Mouse (Mus musculus): ENCODE results near the gene Asf1b. TPM values are rescaled to one million over a fixed set of nuclear protein-coding genes. Genes with fewer than 3 reads are reported as not detected.

Gene Asf1b
- total RNA-seq, 2 experiments from 2014 or later, result 71.1 to 95.0 TPM

GRCm38 (mm10) chr8:84012499-84013165 is 57.3 kb downstream of the Asf1b start:
- no peak for ATAC-seq (ENCODE audit: poor library complexity, severe bottlenecking)

- ATAC-seq (ENCODE audit: poor library complexity, severe bottlenecking), result no peak
Measured at GRCm38 (mm10) chr8:84015833-84016232, 60.5 kb downstream of the Asf1b start.

GRCm38 (mm10) chr8:84019738-84020137 is 64.4 kb downstream of the Asf1b start:
- ATAC-seq (ENCODE audit: poor library complexity, severe bottlenecking), result no peak

Other genes starting within 250 kb of the Asf1b start
- gene Ddx39, start 240.3 kb upstream of the Asf1b start, total RNA-seq (2015), result 66.7 and 67.7 TPM in 2 replicates
- gene Ddx39, start 240.3 kb upstream of the Asf1b start, total RNA-seq (2017), result 71.2 and 77.4 TPM in 2 replicates
- 239 and 242 TPM in 2 replicates for gene Adgre5, start 214.2 kb upstream of the Asf1b start, total RNA-seq (2015)
- gene Adgre5, start 214.2 kb upstream of the Asf1b start, total RNA-seq (2017), result 299 and 326 TPM in 2 replicates
- gene Adgrl1, start 55.4 kb upstream of the Asf1b start, total RNA-seq (2015), result 2.4 and 3.6 TPM in 2 replicates
- gene Adgrl1, start 55.4 kb upstream of the Asf1b start, total RNA-seq (2017), result 1.7 TPM in 2 replicates
- 0.09 and 0.31 TPM in 2 replicates for gene Gm10644, start 302 bp upstream of the Asf1b start, total RNA-seq (2015)
- gene Gm10644, start 302 bp upstream of the Asf1b start, total RNA-seq (2017), result 0.40 and 0.94 TPM in 2 replicates
- gene Prkaca, start 17.5 kb downstream of the Asf1b start, total RNA-seq (2015), result 19.6 and 21.6 TPM in 2 replicates
- gene Prkaca, start 17.5 kb downstream of the Asf1b start, total RNA-seq (2017), result 17.7 and 17.9 TPM in 2 replicates
- gene Samd1, start 42.2 kb downstream of the Asf1b start, total RNA-seq (2015), result 63.0 and 69.1 TPM in 2 replicates
- gene Samd1, start 42.2 kb downstream of the Asf1b start, total RNA-seq (2017), result 46.6 and 48.4 TPM in 2 replicates
- 0.16 TPM in 1 of 2 replicates, not detected in the other for gene 1700067K01Rik, start 46.0 kb downstream of the Asf1b start, total RNA-seq (2015)
- 0.41 TPM in 1 of 2 replicates, not detected in the other for gene 1700067K01Rik, start 46.0 kb downstream of the Asf1b start, total RNA-seq (2017)
- not detected in 2 replicates for gene 2210011C24Rik, start 56.7 kb downstream of the Asf1b start, total RNA-seq (2015)
- not detected in 2 replicates for gene 2210011C24Rik, start 56.7 kb downstream of the Asf1b start, total RNA-seq (2017)
- gene Palm3, start 66.0 kb downstream of the Asf1b start, total RNA-seq (2015), result not detected in 2 replicates
- gene Palm3, start 66.0 kb downstream of the Asf1b start, total RNA-seq (2017), result not detected in 2 replicates
- 1.5 and 2.2 TPM in 2 replicates for gene Il27ra, start 87.1 kb downstream of the Asf1b start, total RNA-seq (2015)
- gene Il27ra, start 87.1 kb downstream of the Asf1b start, total RNA-seq (2017), result 0.12 and 0.73 TPM in 2 replicates
- gene Rln3, start 89.5 kb downstream of the Asf1b start, total RNA-seq (2015), result not detected in 2 replicates
- gene Rln3, start 89.5 kb downstream of the Asf1b start, total RNA-seq (2017), result not detected in 2 replicates
- 1.0 and 1.4 TPM in 2 replicates for gene Gm10643, start 109.6 kb downstream of the Asf1b start, total RNA-seq (2015)
- gene Gm10643, start 109.6 kb downstream of the Asf1b start, total RNA-seq (2017), result 1.7 and 2.4 TPM in 2 replicates
- gene Rfx1, start 111.3 kb downstream of the Asf1b start, total RNA-seq (2015), result 9.9 and 10.6 TPM in 2 replicates
- gene Rfx1, start 111.3 kb downstream of the Asf1b start, total RNA-seq (2017), result 4.2 and 5.3 TPM in 2 replicates
- gene Dcaf15, start 149.3 kb downstream of the Asf1b start, total RNA-seq (2015), result 11.3 and 13.6 TPM in 2 replicates
- 14.8 and 16.4 TPM in 2 replicates for gene Dcaf15, start 149.3 kb downstream of the Asf1b start, total RNA-seq (2017)
- 0.21 and 0.65 TPM in 2 replicates for gene Podnl1, start 170.5 kb downstream of the Asf1b start, total RNA-seq (2015)
- 0.12 and 0.62 TPM in 2 replicates for gene Podnl1, start 170.5 kb downstream of the Asf1b start, total RNA-seq (2017)
- 9.0 and 12.9 TPM in 2 replicates for gene Cc2d1a, start 192.4 kb downstream of the Asf1b start, total RNA-seq (2015)
- 5.8 and 9.8 TPM in 2 replicates for gene Cc2d1a, start 192.4 kb downstream of the Asf1b start, total RNA-seq (2017)
- 0.07 and 0.09 TPM in 2 replicates for gene 4930432K21Rik, start 192.5 kb downstream of the Asf1b start, total RNA-seq (2015)
- gene 4930432K21Rik, start 192.5 kb downstream of the Asf1b start, total RNA-seq (2017), result 0.37 and 1.8 TPM in 2 replicates
- not detected in 2 replicates for gene Nanos3, start 229.7 kb downstream of the Asf1b start, total RNA-seq (2015)
- gene Nanos3, start 229.7 kb downstream of the Asf1b start, total RNA-seq (2017), result not detected in 2 replicates

Data from megakaryocyte, adult 5-6 weeks (primary cell).